Mouse (Mus musculus): ENCODE measurements at regions not wholly inside any gene's neighbourhood (a gene's known extent, or its start where the extent isn't known, plus 50 kb on each side); places are given as distances from the start of the nearest gene placed in this dataset.

GRCm38 (mm10) chr12:95636647-95637046 lies 55.4 kb upstream of the Flrt2 start:
- Histone ChIP-seq H3K9ac (no peak overlapping the region), H3K4me3 (no peak overlapping the region), H3K36me3 (no peaks in the 10 kb centered on the region), H3K4me2 (no peak overlapping the region), H3K27me3 (no peaks in the 10 kb centered on the region), H3K4me1 (replicated peaks) (no peaks in the 10 kb centered on the region), H3K27ac (replicated peaks) (no peak overlapping the region), H3K9me3 (no peaks in the 10 kb centered on the region)
- no peak for ATAC-seq (ENCODE audit: low FRiP score, low read depth)

GRCm38 (mm10) chr12:95639892-95640291 lies 52.1 kb upstream of the Flrt2 start:
- no peak overlapping the region for H3K27ac ChIP-seq (replicated peaks)

GRCm38 (mm10) chr12:95641628-95642027 lies 50.4 kb upstream of the Flrt2 start:
- no peaks in the 10 kb centered on the region for H3K9me3 ChIP-seq
- H3K36me3 ChIP-seq, result no peaks in the 10 kb centered on the region
- no peak overlapping the region for H3K4me2 ChIP-seq
- no peaks in the 10 kb centered on the region for H3K27me3 ChIP-seq
- no peaks in the 10 kb centered on the region for H3K4me1 ChIP-seq (replicated peaks)
- no peak for ATAC-seq (ENCODE audit: low FRiP score, low read depth)
- H3K9ac ChIP-seq, result no peak overlapping the region
- H3K4me3 ChIP-seq, result no peak overlapping the region
- no peak overlapping the region for H3K27ac ChIP-seq (replicated peaks)

More at GRCm38 (mm10) chr12:95639892-95640291, 52.1 kb upstream of the Flrt2 start:
- Histone ChIP-seq H3K36me3 (no peaks in the 10 kb centered on the region), H3K4me1 (replicated peaks) (no peaks in the 10 kb centered on the region), H3K4me2 (no peak overlapping the region), H3K27me3 (no peaks in the 10 kb centered on the region), H3K9me3 (no peaks in the 10 kb centered on the region), H3K4me3 (no peak overlapping the region), H3K9ac (no peak overlapping the region)
- ATAC-seq (ENCODE audit: low FRiP score, low read depth), result no peak
